Mouse (Mus musculus) left cerebral cortex, adult 2 months (tissue): Measurements from ENCODE around the gene Bace1. TPM values are rescaled to one million over a fixed set of nuclear protein-coding genes. Genes with fewer than 3 reads are reported as not detected.

Experiments used
- DNase-seq, 2 experiments: peaks; one replicate each; pipeline ENCODE4 v3.0.0; 2021 to 2022; ENCODE audit warnings: low spot score in 2 of 2, mixed read lengths in 1 of 2; ENCODE audit errors: extremely low spot score in 1 of 2
- H3K27ac ChIP-seq: fragments of 200-600 bp; 2 replicates; pipeline ENCODE4 v1.8.1; 2022
- H3K4me3 ChIP-seq: fragments of 200-600 bp; 2 replicates; pipeline ENCODE4 v1.8.1; 2022
- CTCF ChIP-seq: fragments of 200-600 bp; IDR thresholded peaks from 2 replicates; pipeline ENCODE4 v1.8.1; 2022; ENCODE audit warnings: antibody characterized with exemption, mild to moderate bottlenecking, moderate library complexity
- intact Hi-C: fragments of 180-260 bp; cut with DNase I; formaldehyde crosslinking; loops from one replicate; pipeline ENCODE4 v1.15.1; 2025
- total RNA-seq, 2 experiments: library from RNA; stranded (reverse); gene quantifications; 2 replicates each; pipeline ENCODE4 v1.2.3; 2021

Gene Bace1
- total RNA-seq, 2 experiments from 2014 or later = 77.3 to 79.5 TPM

- intact Hi-C loops = no loop called here
- DNase-seq = no peak
- no peak for TF ChIP-seq CTCF
- no peak overlapping the region for H3K4me3 ChIP-seq
- no peak overlapping the region for H3K27ac ChIP-seq
These were observed 12.9 kb downstream of the Bace1 start for GRCm38 (mm10) chr9:45851330-45851729.

- no peak for DNase-seq
- Histone ChIP-seq H3K27ac (no peak overlapping the region), H3K4me3 (no peak overlapping the region)
- no peak for TF ChIP-seq CTCF
- intact Hi-C loops = no loop called here
These were observed 13.4 kb downstream of the Bace1 start for GRCm38 (mm10) chr9:45851776-45852175.

GRCm38 (mm10) chr9:45853695-45854094, 15.3 kb downstream of the Bace1 start:
- DNase-seq = no peak
- peak overlapping the region; percentile 9; the same call in 1 of the 2 replicates for H3K27ac ChIP-seq
- H3K4me3 ChIP-seq = no peak overlapping the region
- no peak for TF ChIP-seq CTCF
- intact Hi-C loops = no loop called here

DNA sequence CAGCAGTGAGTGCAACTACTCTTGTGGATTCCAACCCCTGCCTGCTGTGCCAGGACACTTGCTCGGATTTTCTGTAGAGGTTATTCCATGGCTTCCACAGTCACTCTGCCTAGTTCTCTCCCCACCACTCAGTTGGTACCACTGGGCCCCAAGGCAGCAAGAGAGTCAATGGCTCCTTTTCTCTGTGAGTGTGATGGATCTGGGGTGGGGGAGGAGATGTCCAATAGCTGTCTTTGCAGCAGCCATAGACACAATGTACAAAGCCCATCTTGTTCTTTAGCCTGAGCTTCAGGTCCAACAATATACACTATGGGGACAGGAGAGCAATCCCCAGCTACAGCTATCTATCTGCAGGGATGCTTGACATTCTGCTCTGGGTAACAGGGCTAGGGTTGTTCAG, 15.8 kb downstream of the Bace1 start:
- intact Hi-C loops = no loop called here
- Histone ChIP-seq H3K27ac (peak overlapping the region; percentile 56), H3K4me3 (no peak overlapping the region)
- TF ChIP-seq CTCF = no peak
- no peak for DNase-seq

DNA sequence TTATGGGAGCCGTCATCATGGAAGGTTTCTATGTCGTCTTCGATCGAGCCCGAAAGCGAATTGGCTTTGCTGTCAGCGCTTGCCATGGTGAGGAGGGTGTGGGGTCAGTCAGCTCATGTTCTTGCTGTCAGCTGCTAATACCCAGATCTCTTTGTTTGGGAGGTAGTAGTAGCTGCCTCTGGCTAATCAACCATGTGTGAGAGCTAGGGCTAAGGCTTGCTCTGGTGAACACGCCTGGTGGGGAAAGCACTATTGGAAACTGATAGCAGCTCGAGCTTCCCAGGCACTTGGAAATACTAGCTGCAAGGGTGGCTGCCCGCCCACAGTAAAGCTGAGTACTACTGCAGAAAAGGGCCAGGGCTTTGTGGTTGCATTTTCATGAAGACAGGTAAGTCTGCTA, 21.0 kb downstream of the Bace1 start:
- H3K4me3 ChIP-seq = no peak overlapping the region
- no peak for DNase-seq
- H3K27ac ChIP-seq = no peak overlapping the region
- TF ChIP-seq CTCF = no peak
- intact Hi-C loops = no loop called here

DNA sequence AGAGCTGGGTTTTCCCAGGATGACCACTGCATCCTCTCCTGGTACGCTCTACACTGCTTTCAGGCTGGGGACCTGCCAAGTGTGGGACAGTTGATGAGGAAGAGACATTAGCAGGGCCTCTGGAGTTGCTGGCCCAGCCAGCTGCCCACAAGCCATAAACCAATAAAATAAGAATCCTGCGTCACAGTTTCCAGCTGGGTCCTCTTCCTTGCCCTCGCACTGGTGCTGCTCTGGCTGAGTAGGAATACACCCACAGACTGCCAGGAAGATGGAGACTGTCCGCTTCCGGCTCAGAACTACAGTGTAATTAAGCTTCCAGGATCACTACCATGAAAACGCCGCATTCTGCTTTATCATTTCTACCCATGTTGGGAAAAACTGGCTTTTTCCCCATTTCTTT, 23.4 kb downstream of the Bace1 start:
- Histone ChIP-seq H3K4me3 (no peak overlapping the region), H3K27ac (peak overlapping the region; percentile 54)
- no peak for TF ChIP-seq CTCF
- intact Hi-C loops = no loop called here
- DNase-seq = no peak

- no peak for TF ChIP-seq CTCF
- no peak for DNase-seq
- no peak overlapping the region for H3K4me3 ChIP-seq
- intact Hi-C loops = no loop called here
- no peak overlapping the region for H3K27ac ChIP-seq
These were observed 30.8 kb downstream of the Bace1 start for GRCm38 (mm10) chr9:45869181-45869580.

- Histone ChIP-seq H3K4me3 (no peak overlapping the region), H3K27ac (no peak overlapping the region)
- no peak for TF ChIP-seq CTCF
- DNase-seq = no peak
- intact Hi-C loops = no loop called here
These were observed 31.9 kb downstream of the Bace1 start for GRCm38 (mm10) chr9:45870265-45870664.

GRCm38 (mm10) chr9:45877928-45878327, 39.5 kb downstream of the Bace1 start:
- DNase-seq = no peak
- Histone ChIP-seq H3K4me3 (no peak overlapping the region), H3K27ac (no peak overlapping the region)
- TF ChIP-seq CTCF = peak; percentile 16
- intact Hi-C loops = no loop called here

- Histone ChIP-seq H3K27ac (no peak overlapping the region), H3K4me3 (no peak overlapping the region)
- no peak for TF ChIP-seq CTCF
- intact Hi-C loops = no loop called here
- no peak for DNase-seq
These were observed 55.3 kb downstream of the Bace1 start for GRCm38 (mm10) chr9:45893681-45894080.

- TF ChIP-seq CTCF = no peak
- H3K27ac ChIP-seq = 0 out of 2 replicates have a peak overlapping the region, but pooled peaks have one; percentile 99
These were observed 66.8 kb downstream of the Bace1 start for GRCm38 (mm10) chr9:45905196-45905595.

GRCm38 (mm10) chr9:45905811-45906237, 67.4 kb downstream of the Bace1 start:
- H3K4me3 ChIP-seq = peak overlapping the region; percentile 89
- peak; percentile 26 to 27 for DNase-seq
- no peak for TF ChIP-seq CTCF
- intact Hi-C loops = loop anchor here (1.0 to 2.0 kb wide), 3 partner anchors 49 to 78 kb away; partner anchors contain the start of genes Bace1, Cep164 and Sidt2
- peak overlapping the region; percentile 99 for H3K27ac ChIP-seq

More at GRCm38 (mm10) chr9:45905196-45905595, 66.8 kb downstream of the Bace1 start:
- H3K4me3 ChIP-seq = peak overlapping the region; percentile 89
- intact Hi-C loops = no loop called here
- no peak for DNase-seq

DNA sequence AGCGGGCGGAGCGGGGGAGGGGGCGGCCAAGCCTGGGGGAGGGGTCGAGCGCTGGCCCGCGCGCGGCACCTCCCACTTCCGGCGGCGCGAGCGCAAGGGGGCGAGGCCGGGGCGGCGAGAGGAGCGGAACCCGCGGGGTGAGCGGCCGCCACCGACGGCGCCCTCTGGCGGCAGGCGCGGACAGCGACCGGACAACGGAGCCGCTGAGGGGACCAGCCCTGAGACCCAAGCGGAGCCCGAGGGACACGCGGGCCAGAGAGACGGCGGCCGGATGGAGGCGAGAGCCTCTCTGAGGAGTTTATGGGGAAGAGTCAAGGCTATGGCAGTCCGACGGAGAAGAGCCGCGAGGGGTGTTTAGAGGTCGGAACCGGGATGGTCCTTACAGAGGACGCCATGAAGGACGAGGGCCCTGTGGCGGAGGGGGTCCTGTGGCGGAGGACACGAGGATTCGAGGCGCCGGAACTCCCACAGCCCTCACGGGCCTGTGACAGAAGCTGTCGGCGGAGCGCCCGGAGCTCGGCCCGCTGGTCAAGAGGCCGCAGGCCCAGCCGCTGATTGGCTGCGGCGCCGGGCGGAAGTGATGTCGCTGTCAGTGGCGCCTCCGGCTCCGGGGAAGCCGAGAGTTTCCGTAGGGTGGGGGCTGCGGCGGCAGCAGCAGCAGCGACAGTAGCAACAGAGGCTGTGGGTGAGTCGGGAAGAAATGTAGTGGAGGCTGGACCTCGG, 68.1 kb downstream of the Bace1 start, which contains the start of the genes Pcsk7 and Rnf214:
Pcsk7 (plus strand) TSS at position 143 of the 723 bp plus-strand sequence.
Rnf214 (minus strand) TSS at position 557 of the 723 bp plus-strand sequence.
- intact Hi-C loops = loop anchor here (1.0 to 2.0 kb wide), 3 partner anchors 48 to 78 kb away; partner anchors contain the start of genes Bace1, Cep164 and Sidt2
- Histone ChIP-seq H3K27ac (peak within 1 kb of the TSS; percentile 99), H3K4me3 (peak within 1 kb of the TSS; percentile 89)
- peak; percentile 97 for TF ChIP-seq CTCF
- DNase-seq = peak; percentile 90 to 92
